Mouse (Mus musculus): ENCODE results near the gene Gm10413. TPM values are rescaled to one million over a fixed set of nuclear protein-coding genes. Genes with fewer than 3 reads are reported as not detected.
"Not testable (repeated sequence)": the region's sequence is repeated elsewhere in the genome, so short reads cannot be mapped to it uniquely, and the experiment has no call there.

Gene Gm10413
- not detected in 2 replicates for polyA plus RNA-seq (2015; fragmentation: Nextera tagmentation; extraction: Ambion mirVana)

- not testable (repeated sequence) for H3K36me3 ChIP-seq; ATAC-seq (ENCODE audit: insufficient number of reproducible peaks, low FRiP score, low TSS enrichment, low read depth); H3K9me3 ChIP-seq (replicated peaks); H3K27ac ChIP-seq (replicated peaks); H3K27me3 ChIP-seq; H3K9ac ChIP-seq; H3K4me3 ChIP-seq (replicated peaks); H3K4me2 ChIP-seq (replicated peaks); H3K4me1 ChIP-seq
- no CpG with 5 or more reads among the region's 2 CpGs for WGBS
These were observed at the start of gene Gm10413 for GRCm38 (mm10) chr14:3394793-3395192. Gene Gm10413, plus strand, starts transcription at chr14:3395093.

GRCm38 (mm10) chr14:3412314-3412713, 17.4 kb downstream of the Gm10413 start, which contains the start of gene Gm10409:
Gene Gm10409, plus strand, starts transcription at chr14:3412614.
- H3K36me3 ChIP-seq; H3K4me1 ChIP-seq; H3K4me3 ChIP-seq (replicated peaks); H3K27ac ChIP-seq (replicated peaks); H3K9me3 ChIP-seq (replicated peaks); H3K9ac ChIP-seq; ATAC-seq (ENCODE audit: insufficient number of reproducible peaks, low FRiP score, low TSS enrichment, low read depth); H3K4me2 ChIP-seq (replicated peaks); H3K27me3 ChIP-seq: not testable (repeated sequence)
- WGBS, result no CpG with 5 or more reads among the region's 32 CpGs

GRCm38 (mm10) chr14:3427803-3428202, 32.9 kb downstream of the Gm10413 start, which contains the start of gene Gm3005:
Gene Gm3005, plus strand, starts transcription at chr14:3428103.
- not testable (repeated sequence) for H3K4me1 ChIP-seq; H3K4me2 ChIP-seq (replicated peaks); H3K27ac ChIP-seq (replicated peaks); H3K36me3 ChIP-seq; H3K27me3 ChIP-seq; H3K4me3 ChIP-seq (replicated peaks); ATAC-seq (ENCODE audit: insufficient number of reproducible peaks, low FRiP score, low TSS enrichment, low read depth); H3K9me3 ChIP-seq (replicated peaks); H3K9ac ChIP-seq
- no CpG with 5 or more reads among the region's 2 CpGs for WGBS

- not testable (repeated sequence) for H3K4me2 ChIP-seq (replicated peaks); H3K36me3 ChIP-seq; ATAC-seq (ENCODE audit: insufficient number of reproducible peaks, low FRiP score, low TSS enrichment, low read depth); H3K4me1 ChIP-seq; H3K27ac ChIP-seq (replicated peaks); H3K4me3 ChIP-seq (replicated peaks); H3K9ac ChIP-seq; H3K27me3 ChIP-seq; H3K9me3 ChIP-seq (replicated peaks)
- WGBS, result no CpG with 5 or more reads among the region's 3 CpGs
These were observed 54.2 kb downstream of the Gm10413 start, which contains the start of gene Gm10408 for GRCm38 (mm10) chr14:3449079-3449478. Gene Gm10408, plus strand, starts transcription at chr14:3449379.

Other genes starting within 250 kb of the Gm10413 start
- gene Gm5795, start 206.8 kb upstream of the Gm10413 start, polyA plus RNA-seq (2015; fragmentation: Nextera tagmentation; extraction: Ambion mirVana), result not detected in 2 replicates
- 3.2 and 3.5 TPM in 2 replicates for gene D830030K20Rik, start 186.6 kb upstream of the Gm10413 start, polyA plus RNA-seq (2015; fragmentation: Nextera tagmentation; extraction: Ambion mirVana)
- gene Gm2956, start 62.5 kb upstream of the Gm10413 start, polyA plus RNA-seq (2015; fragmentation: Nextera tagmentation; extraction: Ambion mirVana), result not detected in 2 replicates
- gene Gm10409, start 17.5 kb downstream of the Gm10413 start, polyA plus RNA-seq (2015; fragmentation: Nextera tagmentation; extraction: Ambion mirVana), result 0.56 and 0.57 TPM in 2 replicates
- gene Gm3005, start 33.0 kb downstream of the Gm10413 start, polyA plus RNA-seq (2015; fragmentation: Nextera tagmentation; extraction: Ambion mirVana), result 0.43 TPM in 1 of 2 replicates, not detected in the other
- gene Gm10408, start 54.3 kb downstream of the Gm10413 start, polyA plus RNA-seq (2015; fragmentation: Nextera tagmentation; extraction: Ambion mirVana), result not detected in 2 replicates
- not detected in 2 replicates for gene Gm3012, start 239.4 kb downstream of the Gm10413 start, polyA plus RNA-seq (2015; fragmentation: Nextera tagmentation; extraction: Ambion mirVana)

All from embryonic facial prominence, embryonic 15.5 days (tissue).